1 mouse cellular context compared by ENCODE assay signal in the genomic region with DNA sequence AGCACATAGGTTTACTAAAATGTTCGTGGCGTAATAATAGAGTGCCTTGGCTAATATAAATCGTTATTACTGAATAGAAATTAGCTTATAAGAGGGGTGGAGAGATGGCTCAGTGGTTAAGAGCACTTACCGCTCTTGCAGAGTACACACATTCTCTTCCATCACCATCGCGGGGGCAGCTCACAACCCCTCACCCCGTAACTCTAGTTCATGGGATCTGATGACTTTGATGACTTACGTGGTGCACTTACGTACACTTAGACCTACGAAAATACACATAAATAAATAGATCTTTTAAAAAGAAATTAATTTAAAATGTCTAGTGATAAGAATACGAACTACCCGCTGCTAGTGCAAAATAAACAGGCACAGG.
TF ChIP-seq lines count a peak whose summit lies in the region.

No protein-coding gene starts in this region.

TF ChIP-seq in MEL, 35 proteins besides CTCF, POLR2A, EP300 and RAD21 (continued from another document):
- no peak for TF ChIP-seq ZNF384 (IDR thresholded peaks at IDR 0.05; ENCODE audit: low read depth, low read length)
- no peak for TF ChIP-seq POLR2AphosphoS2 (IDR thresholded peaks at IDR 0.05; ENCODE audit: low read length)
